In genomic region chr2:105511690-105512089, GRCm38 (mm10) we compare ENCODE assay signal across 23 mouse cellular contexts.
DNase-seq lines count a peak whose midpoint lies in the region; ATAC-seq and TF ChIP-seq lines count a peak whose summit lies in the region.
"Had no signal": no experiment of that assay in that cellular context is flagged by ENCODE, and none has a peak within 500 bp of the region (broad histone marks: within the 10 kb centered on the region; RNA-seq: fewer than 3 reads in every experiment).

No protein-coding gene starts in this region.

- 66% methylated on average over 4 of the region's 4 CpGs for WGBS in hindbrain, embryonic 11.5 days
- 55% methylated on average over 4 of the region's 4 CpGs for WGBS in hindbrain, postnatal 0 days
- 45% methylated on average over 4 of the region's 4 CpGs for WGBS in midbrain, embryonic 15.5 days

- no peak overlapping the region for H3K27ac ChIP-seq in hindbrain, embryonic 11.5 days (ENCODE audit: low read depth, low read length)
- H3K27ac ChIP-seq in hindbrain, postnatal 0 days, result no peak overlapping the region
- H3K27ac ChIP-seq in midbrain, embryonic 15.5 days, result no peak overlapping the region
- H3K27ac ChIP-seq: embryonic facial prominence, embryonic 13.5 days; forebrain, embryonic 15.5 days; limb, embryonic 12.5 days; liver, embryonic 12.5 days had no signal

- no peaks in the 10 kb centered on the region for H3K36me3 ChIP-seq in hindbrain, embryonic 11.5 days (ENCODE audit: control insufficient read depth, insufficient read depth, low read length)
- H3K36me3 ChIP-seq in hindbrain, postnatal 0 days (ENCODE audit: insufficient read depth, low read length), result no peaks in the 10 kb centered on the region
- H3K36me3 ChIP-seq in E14TG2a.4 (ENCODE audit: insufficient read depth, low read length), result no peaks in the 10 kb centered on the region
- H3K36me3 ChIP-seq in midbrain, embryonic 15.5 days (replicated peaks), result no peaks in the 10 kb centered on the region
- H3K36me3 ChIP-seq: embryonic facial prominence, embryonic 13.5 days; forebrain, embryonic 15.5 days; limb, embryonic 12.5 days; liver, embryonic 12.5 days had no signal

- ATAC-seq in hindbrain, embryonic 11.5 days (ENCODE audit: low FRiP score), result peak; percentile 30; the same call in 1 of the 2 replicates
- ATAC-seq in hindbrain, postnatal 0 days, result no peak
- ATAC-seq in midbrain, embryonic 15.5 days (replicated peaks), result peak; percentile 21; the same call in 1 of the 2 replicates
- ATAC-seq: forebrain, embryonic 15.5 days; liver, embryonic 12.5 days; Patski had no signal

- H3K4me2 ChIP-seq in hindbrain, embryonic 11.5 days (replicated peaks; ENCODE audit: low read depth, low read length), result no peak overlapping the region
- no peak overlapping the region for H3K4me2 ChIP-seq in hindbrain, postnatal 0 days (ENCODE audit: low read depth, low read length)
- H3K4me2 ChIP-seq in midbrain, embryonic 15.5 days, result no peak overlapping the region
- H3K4me2 ChIP-seq: embryonic facial prominence, embryonic 13.5 days; forebrain, embryonic 15.5 days; limb, embryonic 12.5 days; liver, embryonic 12.5 days had no signal

- no peak for TF ChIP-seq CTCF in hindbrain, postnatal 0 days (IDR thresholded peaks at IDR 0.05; ENCODE audit: low read depth)
- TF ChIP-seq CTCF in E14TG2a.4 (conservative IDR thresholded peaks at IDR 0.05; ENCODE audit: low read length), result no peak

- no peak overlapping the region for H3K4me3 ChIP-seq in hindbrain, embryonic 11.5 days (ENCODE audit: low read depth, low read length)
- H3K4me3 ChIP-seq in hindbrain, postnatal 0 days (ENCODE audit: low read length), result no peak overlapping the region
- H3K4me3 ChIP-seq in E14TG2a.4 (replicated peaks; ENCODE audit: low read length), result peak overlapping the region; percentile 81
- H3K4me3 ChIP-seq in midbrain, embryonic 15.5 days, result no peak overlapping the region
- H3K4me3 ChIP-seq: embryonic facial prominence, embryonic 13.5 days; forebrain, embryonic 15.5 days; limb, embryonic 12.5 days; liver, embryonic 12.5 days had no signal

- no peak overlapping the region for H3K9ac ChIP-seq in hindbrain, embryonic 11.5 days (ENCODE audit: low read depth, low read length)
- H3K9ac ChIP-seq in hindbrain, postnatal 0 days (replicated peaks; ENCODE audit: low read length), result no peak overlapping the region
- H3K9ac ChIP-seq in midbrain, embryonic 15.5 days, result no peak overlapping the region
- H3K9ac ChIP-seq: embryonic facial prominence, embryonic 13.5 days; forebrain, embryonic 15.5 days; limb, embryonic 12.5 days; liver, embryonic 12.5 days had no signal

- H3K9me3 ChIP-seq in hindbrain, embryonic 11.5 days (ENCODE audit: control insufficient read depth, low read length), result no peaks in the 10 kb centered on the region
- H3K9me3 ChIP-seq in hindbrain, postnatal 0 days (ENCODE audit: low read length), result no peaks in the 10 kb centered on the region
- peaks cover 7% of the 10 kb centered on the region; the same call in 1 of the 2 replicates for H3K9me3 ChIP-seq in E14TG2a.4 (ENCODE audit: low read length)
- H3K9me3 ChIP-seq in midbrain, embryonic 15.5 days, result no peaks in the 10 kb centered on the region
- H3K9me3 ChIP-seq: embryonic facial prominence, embryonic 13.5 days; forebrain, embryonic 15.5 days; limb, embryonic 12.5 days; liver, embryonic 12.5 days had no signal

- peak; percentile 43 for DNase-seq in hindbrain, embryonic 11.5 days (ENCODE audit: low spot score)
- no peak for DNase-seq in hindbrain, postnatal 0 days (ENCODE audit: low spot score)
- DNase-seq in embryo, embryonic 11 days, result peak; percentile 26
- DNase-seq in ovary, adult 18-20 months (ENCODE audit: low spot score), result no peak
- no peak for DNase-seq in left cerebral cortex, adult 9 months (ENCODE audit: low spot score in 2 of 2)
- DNase-seq: adrenal gland, postnatal 25 days; cerebellum, adult 11 months; cerebellum, postnatal 25 days; gastrocnemius, postnatal 25 days; kidney, adult 8-10 months; kidney, postnatal 25 days; lung, adult 2 months; lung, postnatal 4 days; right cerebral cortex, postnatal 14 days; spleen, adult 18-20 months; thymus, postnatal 36 days had no signal

- no peaks in the 10 kb centered on the region; the same call in none of the 2 replicates for H3K27me3 ChIP-seq in hindbrain, embryonic 11.5 days (ENCODE audit: control insufficient read depth, insufficient read depth, low read length)
- H3K27me3 ChIP-seq in hindbrain, postnatal 0 days (ENCODE audit: insufficient read depth, low read length), result no peaks in the 10 kb centered on the region
- H3K27me3 ChIP-seq in E14TG2a.4 (ENCODE audit: insufficient read depth, low read length), result no peaks in the 10 kb centered on the region
- H3K27me3 ChIP-seq in midbrain, embryonic 15.5 days (replicated peaks), result no peaks in the 10 kb centered on the region; the same call in 1 of the 2 replicates
- H3K27me3 ChIP-seq: embryonic facial prominence, embryonic 13.5 days; forebrain, embryonic 15.5 days; limb, embryonic 12.5 days; liver, embryonic 12.5 days; Patski had no signal

- peaks cover 5% of the 10 kb centered on the region; the same call in 1 of the 2 replicates for H3K4me1 ChIP-seq in hindbrain, embryonic 11.5 days (replicated peaks; ENCODE audit: control insufficient read depth, insufficient read depth, low read length)
- 0 out of 2 replicates have a peak, but pooled peaks cover 4% of the 10 kb centered on the region for H3K4me1 ChIP-seq in hindbrain, postnatal 0 days (ENCODE audit: insufficient read depth, low read length)
- H3K4me1 ChIP-seq in E14TG2a.4 (replicated peaks; ENCODE audit: low read depth, low read length), result peaks cover 12% of the 10 kb centered on the region
- H3K4me1 ChIP-seq in midbrain, embryonic 15.5 days, result peaks cover 7% of the 10 kb centered on the region
- H3K4me1 ChIP-seq: limb, embryonic 12.5 days; liver, embryonic 12.5 days had no signal

Comparison
In these comparisons a context has a peak if more than half of its experiments do, and no peak if none do; other contexts are left out.
1. DNase-seq: peak in hindbrain, embryonic 11.5 days (single experiment) and embryo, embryonic 11 days (single experiment); none in hindbrain, postnatal 0 days (single experiment), ovary, adult 18-20 months (single experiment) and left cerebral cortex, adult 9 months (0 of 2).